Mouse (Mus musculus): ENCODE measurements at regions not wholly inside any gene's neighbourhood (a gene's known extent, or its start where the extent isn't known, plus 50 kb on each side); places are given as distances from the start of the nearest gene placed in this dataset.

GRCm38 (mm10) chr3:80263095-80263494 is 378.8 kb downstream of the Fam198b start:
- no peak for DNase-seq (ENCODE audit: low spot score)

- DNase-seq (ENCODE audit: low spot score): no peak
Observed at GRCm38 (mm10) chr3:80284656-80285055, 400.3 kb downstream of the Fam198b start.

DNA sequence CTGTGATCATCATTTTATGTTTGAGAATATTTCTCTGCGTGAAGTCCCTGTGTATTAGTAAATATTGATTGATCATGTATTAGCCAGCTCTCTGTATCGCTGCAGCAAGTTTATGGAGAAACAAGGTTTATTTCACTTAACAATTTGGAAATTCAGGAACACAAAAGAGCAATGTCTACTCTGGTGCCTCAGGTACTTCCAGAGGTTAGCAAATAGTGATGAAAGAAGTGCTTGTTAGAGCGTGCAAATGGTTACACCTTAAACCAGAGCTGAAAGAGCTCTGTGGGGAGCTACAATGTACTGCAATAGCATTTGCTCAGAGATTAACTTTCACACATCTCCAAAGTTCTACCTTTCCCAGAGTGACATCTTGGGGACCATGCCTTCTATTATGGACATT is 400.9 kb downstream of the Fam198b start:
- DNase-seq (ENCODE audit: low spot score): no peak

- DNase-seq (ENCODE audit: low spot score): no peak
Observed at GRCm38 (mm10) chr3:80293485-80293884, 409.2 kb downstream of the Fam198b start.

- no peak for DNase-seq (ENCODE audit: low spot score)
Observed at GRCm38 (mm10) chr3:80307632-80308031, 423.3 kb downstream of the Fam198b start.

GRCm38 (mm10) chr3:80309931-80310330 is 425.6 kb downstream of the Fam198b start:
- DNase-seq (ENCODE audit: low spot score): no peak

DNA sequence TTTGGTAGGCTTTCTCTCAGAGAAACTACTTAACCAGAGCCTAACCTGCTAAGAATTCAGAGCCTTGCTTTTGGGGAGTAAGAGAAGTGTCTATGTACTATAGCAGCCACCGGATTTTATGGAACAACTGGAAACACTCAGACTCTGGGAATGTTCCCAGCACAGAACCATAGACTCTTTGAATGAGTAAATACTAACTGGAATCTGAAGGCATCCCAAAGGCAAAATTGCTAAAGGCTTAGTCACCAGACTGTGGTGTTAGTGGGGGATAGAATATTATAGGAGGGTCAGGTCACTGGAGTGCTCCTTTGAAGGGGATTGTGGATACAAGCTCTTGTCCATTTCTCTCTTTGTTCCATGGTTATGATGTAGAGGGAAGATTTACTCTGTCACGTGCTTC is 427.4 kb downstream of the Fam198b start:
- no peak for DNase-seq (ENCODE audit: low spot score)

GRCm38 (mm10) chr3:80322291-80322690 is 438.0 kb downstream of the Fam198b start:
- DNase-seq (ENCODE audit: low spot score): no peak

DNA sequence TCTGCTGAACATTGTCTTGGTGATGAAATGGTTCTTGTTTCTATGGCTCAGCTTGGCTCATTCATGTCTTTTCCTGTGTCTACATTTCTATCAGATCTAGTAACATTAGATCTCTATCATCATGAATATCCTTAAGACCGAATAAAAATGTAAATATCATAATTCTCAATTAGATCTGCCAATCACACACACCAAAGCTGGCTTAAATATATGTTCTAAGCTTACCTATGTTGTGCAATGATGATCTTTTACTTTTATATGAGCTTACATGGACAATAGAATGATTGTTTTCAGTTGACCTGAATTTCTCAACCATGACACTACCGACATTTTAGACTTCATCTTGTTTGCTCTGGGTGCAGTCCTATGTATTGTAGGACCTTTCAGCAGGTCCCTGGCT is 440.4 kb downstream of the Fam198b start:
- DNase-seq (ENCODE audit: low spot score): no peak

DNA sequence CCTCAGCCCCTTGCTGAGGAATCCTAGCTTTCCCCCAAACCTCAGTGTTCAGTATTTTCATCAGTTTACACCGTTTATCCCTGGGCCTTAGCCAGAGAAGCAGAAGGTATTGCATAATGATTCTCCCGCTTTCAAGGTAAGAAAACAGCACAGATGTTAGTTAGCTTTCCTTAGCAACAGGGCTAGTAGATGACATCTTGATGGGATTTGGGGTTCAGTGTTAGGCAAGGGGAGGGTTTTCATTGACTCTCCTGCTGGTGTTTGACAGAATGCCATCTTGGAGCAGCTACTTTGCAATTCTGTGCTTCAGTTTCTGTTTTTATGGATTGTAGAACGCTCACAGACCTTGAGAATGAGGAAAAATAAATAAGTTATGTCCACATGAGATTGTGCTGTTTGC is 447.4 kb downstream of the Fam198b start:
- DNase-seq (ENCODE audit: low spot score): no peak

DNA sequence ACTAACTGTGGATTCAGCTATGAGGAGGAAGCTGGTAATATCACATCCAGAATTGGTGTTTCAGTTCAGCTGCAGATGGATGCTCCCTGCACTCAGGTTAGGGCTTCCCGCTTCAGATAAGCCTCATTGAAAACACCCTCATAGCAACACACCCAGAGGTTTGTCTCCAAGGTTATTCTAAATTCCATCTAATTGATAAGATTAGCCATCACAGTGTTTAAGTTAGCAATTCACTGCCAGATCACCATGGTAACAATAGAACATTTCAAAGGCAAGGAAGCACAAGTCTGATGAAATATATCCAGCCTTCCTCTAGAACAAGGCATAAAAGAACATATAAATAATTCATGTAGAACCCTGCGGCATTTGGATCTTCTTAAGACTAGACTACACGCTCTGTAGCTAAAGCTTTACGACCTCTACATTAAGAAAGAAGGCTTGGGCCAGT is 450.1 kb downstream of the Fam198b start:
- peak; percentile 17 for DNase-seq (ENCODE audit: low spot score)

DNA sequence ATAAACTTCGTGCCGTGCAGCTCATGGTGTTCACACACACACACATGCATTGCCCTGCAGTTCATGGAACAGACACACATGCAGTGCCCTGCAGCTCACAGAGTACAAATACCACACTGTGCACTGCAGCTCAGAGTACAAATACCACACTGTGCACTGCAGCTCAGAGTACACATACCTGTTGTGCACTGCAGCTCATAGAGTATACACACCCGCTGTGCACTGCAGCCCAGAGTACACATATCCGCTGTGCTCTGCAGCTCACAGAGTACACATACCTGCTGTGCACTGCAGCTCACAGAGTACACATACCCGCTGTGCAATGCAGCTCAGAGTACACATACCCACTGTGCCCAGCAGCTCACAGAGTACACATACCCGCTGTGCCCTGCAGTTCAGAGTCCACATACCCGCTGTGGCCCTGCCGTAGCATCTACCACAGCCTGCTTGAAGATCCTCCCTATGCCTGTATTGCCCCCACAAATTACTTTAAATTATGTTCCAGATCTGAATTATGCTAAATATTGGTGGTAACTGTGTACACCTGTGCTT is 451.9 kb downstream of the Fam198b start:
- no peak for DNase-seq (ENCODE audit: low spot score)

DNA sequence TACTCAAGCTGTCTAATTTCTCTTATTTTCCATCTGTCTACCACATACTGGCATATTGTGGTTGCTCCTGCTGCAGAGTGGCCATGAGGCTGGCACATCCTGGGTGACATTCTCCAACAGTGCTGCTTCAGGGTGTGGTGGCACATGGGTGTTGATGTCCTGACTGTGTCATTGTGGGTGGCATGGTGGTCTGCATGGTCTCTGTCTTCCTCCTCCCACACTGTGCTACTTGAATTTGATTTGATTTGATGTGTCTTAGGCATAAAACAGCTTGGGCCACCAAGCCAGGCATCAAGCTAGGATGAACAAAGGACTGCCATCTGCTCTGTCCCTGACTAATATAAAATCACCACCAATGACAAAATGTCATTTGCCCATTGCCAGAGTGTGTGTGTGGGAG is 434.7 kb downstream of the Gria2 start:
- no peak for DNase-seq (ENCODE audit: low spot score)

DNA sequence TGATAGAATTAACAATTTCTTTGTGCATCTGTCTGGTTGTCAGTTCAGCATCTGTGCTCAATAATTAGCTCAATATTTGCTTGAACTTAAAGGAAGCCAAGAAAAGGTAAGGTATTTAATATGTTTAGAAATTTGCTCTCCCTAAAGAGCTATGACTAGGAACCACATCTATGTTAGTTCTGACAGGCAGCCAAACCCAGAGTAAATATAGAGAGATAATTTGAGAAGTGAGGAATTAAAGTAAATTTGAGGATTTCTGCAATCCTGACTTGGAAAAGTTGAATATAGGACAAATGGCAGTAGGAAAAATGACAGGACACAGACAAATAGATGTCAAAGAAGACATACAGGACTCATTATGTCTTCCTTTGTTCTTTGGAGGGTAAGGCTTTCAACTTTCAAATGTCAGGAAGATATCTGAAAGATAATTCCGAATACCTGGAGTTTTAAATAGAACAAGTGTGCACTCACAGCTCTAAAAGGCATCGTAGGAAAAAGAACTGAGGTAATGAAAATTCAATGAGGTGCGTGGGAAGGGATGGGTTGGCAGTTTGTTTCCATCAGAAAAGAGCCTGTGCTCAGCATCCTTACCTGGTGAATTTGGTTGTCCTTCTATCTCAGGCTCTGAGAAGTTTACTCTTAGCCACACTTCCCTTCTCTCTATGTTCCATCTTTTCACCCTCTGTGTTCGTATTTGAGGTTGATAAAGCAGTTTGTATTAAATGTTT is 433.3 kb downstream of the Gria2 start:
- no peak for DNase-seq (ENCODE audit: low spot score)

DNA sequence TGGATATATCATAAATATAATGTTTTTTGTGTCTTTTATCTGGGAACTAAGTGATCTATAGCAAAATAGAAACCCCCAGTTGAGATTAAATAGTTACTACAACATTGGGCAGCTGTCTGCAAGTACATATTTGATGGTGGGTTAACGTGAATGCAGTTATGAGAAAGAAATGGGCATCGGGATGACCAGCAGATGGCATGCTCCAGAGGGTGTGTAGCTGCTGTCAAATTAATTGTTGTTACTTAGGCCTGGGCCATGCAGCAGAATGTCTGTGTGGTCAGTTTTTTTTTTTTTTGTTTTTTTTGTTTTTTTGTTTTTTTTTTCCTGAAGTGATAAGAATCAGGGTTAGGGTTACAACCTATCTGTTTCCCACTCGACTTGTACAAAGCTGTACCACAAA is 430.2 kb downstream of the Gria2 start:
- no peak for DNase-seq (ENCODE audit: low spot score)

DNA sequence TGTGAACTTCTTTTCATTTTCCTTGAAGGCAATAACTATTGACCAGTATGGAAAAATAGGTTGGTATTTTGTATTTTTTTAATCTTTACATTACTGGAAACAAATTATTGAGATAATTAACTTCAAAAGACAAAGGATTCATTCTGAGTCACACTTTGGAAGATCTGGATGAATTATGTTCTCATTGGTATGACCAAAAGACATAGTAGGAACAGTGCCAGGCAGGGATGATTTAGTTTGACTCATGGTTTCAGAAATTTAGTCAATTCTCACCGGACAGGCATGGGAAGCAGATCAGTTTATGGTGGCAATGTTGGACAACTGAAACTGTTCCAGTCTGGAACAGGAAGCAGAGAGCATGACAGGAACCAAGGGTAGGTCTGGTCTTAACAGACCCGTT is 416.6 kb downstream of the Gria2 start:
- no peak for DNase-seq (ENCODE audit: low spot score)

DNA sequence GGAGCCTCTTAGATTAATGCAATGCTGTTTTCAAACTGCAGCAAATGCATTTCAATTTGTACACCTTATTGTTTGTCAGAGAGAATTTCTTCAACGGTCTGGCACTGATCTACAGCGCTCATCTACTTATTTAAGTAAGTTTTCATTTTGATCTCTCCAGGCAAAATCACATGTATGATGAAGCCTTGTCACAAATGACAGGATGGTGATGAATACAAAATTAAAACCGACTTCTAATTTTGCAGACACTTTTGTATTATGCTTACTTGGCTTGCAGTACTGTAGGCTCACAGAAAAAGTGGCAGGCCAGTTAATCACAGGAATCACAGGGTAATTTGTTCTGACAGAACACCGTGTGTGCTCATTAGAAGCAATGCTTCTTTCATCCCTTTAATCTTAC is 406.4 kb downstream of the Gria2 start:
- no peak for DNase-seq (ENCODE audit: low spot score)

- DNase-seq (ENCODE audit: low spot score): no peak
Observed at GRCm38 (mm10) chr3:80420453-80420852, 382.2 kb downstream of the Gria2 start.

DNA sequence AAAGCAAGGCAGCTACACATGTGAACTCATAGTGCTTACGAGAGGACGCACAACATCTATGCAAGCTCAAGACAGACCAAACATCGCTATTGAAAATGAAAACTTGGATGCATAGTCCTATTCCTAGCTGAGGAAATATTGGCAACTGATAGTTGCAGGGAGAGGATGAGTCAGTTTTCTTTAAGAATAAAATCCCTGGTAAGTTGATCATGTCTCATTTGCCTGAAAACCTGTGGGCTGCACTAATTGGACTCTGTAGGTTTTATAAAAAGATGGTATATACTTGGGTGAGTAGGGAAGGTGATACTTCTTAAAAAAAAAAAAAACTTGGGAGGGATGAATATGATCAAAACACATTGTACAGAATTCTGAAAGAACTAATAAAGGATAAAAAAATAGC is 381.2 kb downstream of the Gria2 start:
- no peak for DNase-seq (ENCODE audit: low spot score)

DNA sequence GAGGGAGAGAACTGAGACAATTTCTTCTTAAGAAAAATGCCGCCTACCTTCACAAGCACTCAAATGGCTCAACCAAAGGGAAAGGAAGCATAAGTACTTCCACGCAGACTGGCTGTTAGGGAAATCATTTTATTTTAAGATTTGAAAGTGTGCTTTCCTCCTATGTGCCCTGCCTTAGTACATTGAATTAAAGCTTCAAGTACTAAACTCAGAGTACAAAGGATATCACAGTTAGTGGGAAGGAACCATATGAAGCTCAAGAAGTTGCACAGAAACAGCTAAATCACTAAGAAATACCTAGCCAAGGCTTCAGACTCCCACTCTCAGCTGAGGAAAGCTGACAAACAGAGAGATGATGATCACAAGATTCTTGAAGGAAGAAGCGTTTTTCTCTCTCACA is 380.5 kb downstream of the Gria2 start:
- peak; percentile 4 for DNase-seq (ENCODE audit: low spot score)

- DNase-seq (ENCODE audit: low spot score): no peak
Observed at GRCm38 (mm10) chr3:80422646-80423045, 380.0 kb downstream of the Gria2 start.

Measured in layer of hippocampus, adult 11-12 months (tissue).